Mouse (Mus musculus) MEL (cell line): ENCODE measurements at regions not wholly inside any gene's neighbourhood (a gene's known extent, or its start where the extent isn't known, plus 50 kb on each side); places are given as distances from the start of the nearest gene placed in this dataset.

Experiments used
- DNase-seq: peaks from one replicate; pipeline ENCODE4 v3.0.0; 2011; ENCODE audit warnings: low read depth, low spot score
- H3K27ac ChIP-seq: 2 replicates; pipeline ENCODE4 v1.5.1; 2012; ENCODE audit warnings: low read depth, mild to moderate bottlenecking, control low read depth, low read length, moderate library complexity; ENCODE audit not compliant: control insufficient read depth
- H3K27me3 ChIP-seq, 2 experiments: fragments of 150-350 bp in 1 of 2; sonication (generic) in 1 of 2; 2 replicates each; pipeline ENCODE4 v1.6.1; 2012; ENCODE audit warnings: low read length in 2 of 2, mild to moderate bottlenecking in 2 of 2, improper control_type of control experiment in 1 of 2, moderate library complexity in 1 of 2; ENCODE audit not compliant: insufficient read depth in 2 of 2, control insufficient read depth in 1 of 2
- H3K36me3 ChIP-seq, 2 experiments: 2 replicates each; pipeline ENCODE4 v1.6.1; 2012 to 2014; ENCODE audit warnings: low read length in 2 of 2, improper control_type of control experiment in 1 of 2, inconsistent platforms in 1 of 2, mild to moderate bottlenecking in 1 of 2; ENCODE audit not compliant: insufficient read depth in 2 of 2, control insufficient read depth in 1 of 2
- H3K4me1 ChIP-seq, 2 experiments: fragments of 150-350 bp in 1 of 2; sonication (generic) in 1 of 2; 2 replicates each; pipeline ENCODE4 v1.6.1; 2012; ENCODE audit warnings: low read length in 2 of 2, improper control_type of control experiment in 1 of 2, mild to moderate bottlenecking in 1 of 2; ENCODE audit not compliant: insufficient read depth in 2 of 2, control insufficient read depth in 1 of 2
- H3K4me3 ChIP-seq, 2 experiments: fragments of 150-350 bp in 1 of 2; sonication (generic) in 1 of 2; 2 replicates each; pipeline ENCODE4 v1.5.1; 2012; ENCODE audit warnings: low read depth in 2 of 2, low read length in 2 of 2, mild to moderate bottlenecking in 2 of 2, moderate library complexity in 2 of 2, control low read depth in 1 of 2, improper control_type of control experiment in 1 of 2; ENCODE audit not compliant: control insufficient read depth in 1 of 2, insufficient read depth in 1 of 2
- H3K79me2 ChIP-seq: 2 replicates; pipeline ENCODE4 v1.6.1; 2012; ENCODE audit warnings: mild to moderate bottlenecking, low read length, moderate library complexity; ENCODE audit not compliant: control insufficient read depth, poor library complexity, insufficient read depth
- H3K9ac ChIP-seq: 2 replicates; pipeline ENCODE4 v1.6.1; 2012; ENCODE audit warnings: low read depth, mild to moderate bottlenecking, control low read depth, low read length, moderate library complexity; ENCODE audit not compliant: control insufficient read depth, poor library complexity, severe bottlenecking
- H3K9me3 ChIP-seq: fragments of 150-350 bp; sonication (generic); replicated peaks from 2 replicates; pipeline ENCODE4 v1.6.1; 2012; ENCODE audit warnings: mild to moderate bottlenecking, low read length, improper control_type of control experiment, moderate library complexity; ENCODE audit not compliant: insufficient read depth
- BHLHE40 ChIP-seq: IDR thresholded peaks from 2 replicates; pipeline ENCODE4 v1.6.1; 2012; ENCODE audit warnings: low read depth, mild to moderate bottlenecking, inconsistent platforms, low read length, improper control_type of control experiment, borderline replicate concordance
- CTCF ChIP-seq, 3 experiments: IDR thresholded peaks in 2 of 3; conservative IDR thresholded peaks in 1 of 3; 2 replicates each; pipeline ENCODE4 v1.5.1; 2011 to 2012; ENCODE audit warnings: low read length in 3 of 3, low read depth in 2 of 3, mild to moderate bottlenecking in 2 of 3, improper control_type of control experiment in 1 of 3, inconsistent platforms in 1 of 3, mixed read lengths in 1 of 3, moderate library complexity in 1 of 3; ENCODE audit not compliant: control insufficient read depth in 1 of 3, insufficient read depth in 1 of 3, poor library complexity in 1 of 3, severe bottlenecking in 1 of 3
- ELF1 ChIP-seq: IDR thresholded peaks from 2 replicates; pipeline ENCODE4 v1.6.1; 2014; ENCODE audit warnings: low read depth, mild to moderate bottlenecking, inconsistent platforms, low read length, improper control_type of control experiment, moderate library complexity
- HCFC1 ChIP-seq: IDR thresholded peaks from 2 replicates; pipeline ENCODE4 v1.6.1; 2012; ENCODE audit warnings: low read depth, mild to moderate bottlenecking, inconsistent platforms, low read length, improper control_type of control experiment, moderate library complexity
- MAFK ChIP-seq: IDR thresholded peaks from 2 replicates; pipeline ENCODE4 v1.6.1; 2011; ENCODE audit warnings: low read depth, mild to moderate bottlenecking, low read length, improper control_type of control experiment, borderline replicate concordance
- MAX ChIP-seq: IDR thresholded peaks from 2 replicates; pipeline ENCODE4 v1.6.1; 2011; ENCODE audit warnings: low read length, improper control_type of control experiment
- MYB ChIP-seq: IDR thresholded peaks from 2 replicates; pipeline ENCODE4 v1.6.1; 2011; ENCODE audit warnings: mild to moderate bottlenecking, low read depth, low read length, improper control_type of control experiment
- NRF1 ChIP-seq: IDR thresholded peaks from 2 replicates; pipeline ENCODE4 v1.6.1; 2014; ENCODE audit warnings: low read depth, mild to moderate bottlenecking, inconsistent platforms, low read length, improper control_type of control experiment, moderate library complexity; ENCODE audit not compliant: poor library complexity, insufficient read depth, severe bottlenecking
- POLR2A ChIP-seq, 2 experiments: IDR thresholded peaks; 2 replicates each; pipeline ENCODE4 v1.6.1; 2011 to 2012; ENCODE audit warnings: low read length in 2 of 2, mild to moderate bottlenecking in 2 of 2, control low read depth in 1 of 2, improper control_type of control experiment in 1 of 2, low read depth in 1 of 2, moderate library complexity in 1 of 2; ENCODE audit not compliant: control insufficient read depth in 1 of 2, insufficient read depth in 1 of 2, poor library complexity in 1 of 2
- POLR2AphosphoS2 ChIP-seq: IDR thresholded peaks from 2 replicates; pipeline ENCODE4 v1.6.1; 2011; ENCODE audit warnings: low read length, improper control_type of control experiment
- POLR2AphosphoS5 ChIP-seq: IDR thresholded peaks from 2 replicates; pipeline ENCODE4 v1.6.1; 2012; ENCODE audit warnings: low read depth, borderline replicate concordance, mild to moderate bottlenecking, inconsistent platforms, low read length, moderate library complexity, mixed read lengths
- USF1 ChIP-seq: IDR thresholded peaks from 2 replicates; pipeline ENCODE4 v1.6.1; 2014; ENCODE audit warnings: low read depth, mild to moderate bottlenecking, inconsistent platforms, low read length, improper control_type of control experiment, moderate library complexity
- USF2 ChIP-seq, 2 experiments: IDR thresholded peaks; 2 replicates each; pipeline ENCODE4 v1.6.1; 2011 to 2012; ENCODE audit warnings: improper control_type of control experiment in 2 of 2, low read length in 2 of 2, borderline replicate concordance in 1 of 2, inconsistent platforms in 1 of 2, low read depth in 1 of 2, mild to moderate bottlenecking in 1 of 2; ENCODE audit not compliant: insufficient read depth in 1 of 2
- ZC3H11A ChIP-seq: IDR thresholded peaks from 2 replicates; pipeline ENCODE4 v1.6.1; 2012; ENCODE audit warnings: low read depth, mild to moderate bottlenecking, inconsistent platforms, low read length, improper control_type of control experiment
- ZMIZ1 ChIP-seq: IDR thresholded peaks from 2 replicates; pipeline ENCODE4 v1.6.1; 2012; ENCODE audit warnings: low read depth, mild to moderate bottlenecking, inconsistent platforms, low read length, improper control_type of control experiment, moderate library complexity

GRCm38 (mm10) chr2:48322278-48322677, 491.6 kb upstream of the Acvr2a start:
- DNase-seq: no peak
- Histone ChIP-seq H3K9me3 (no peaks in the 10 kb centered on the region), H3K4me3 (no peak overlapping the region)

GRCm38 (mm10) chr2:48328204-48328603, 485.7 kb upstream of the Acvr2a start:
- H3K36me3 ChIP-seq: no peaks in the 10 kb centered on the region
- no peak overlapping the region for H3K27ac ChIP-seq
- no peaks in the 10 kb centered on the region; a peak in 1 of 4 replicates for H3K4me1 ChIP-seq
- H3K9ac ChIP-seq: no peak overlapping the region
- no peaks in the 10 kb centered on the region for H3K9me3 ChIP-seq
- DNase-seq: no peak
- H3K79me2 ChIP-seq: no peaks in the 10 kb centered on the region
- TF ChIP-seq ZC3H11A (no peak), BHLHE40 (no peak), USF2 (IDR thresholded peaks at IDR 0.05; ENCODE audit: borderline replicate concordance in 1 of 2, insufficient read depth in 1 of 2, low read depth in 1 of 2, low read length in 2 of 2) (no peak), POLR2AphosphoS5 (no peak), ELF1 (no peak), POLR2AphosphoS2 (no peak), MYB (no peak), POLR2A (IDR thresholded peaks at IDR 0.05; ENCODE audit: control insufficient read depth in 1 of 2, insufficient read depth in 1 of 2, low read depth in 1 of 2, low read length in 2 of 2, poor library complexity in 1 of 2) (no peak), HCFC1 (no peak), ZMIZ1 (no peak), MAFK (no peak)
- TF ChIP-seq, all 39 proteins: peak for 0
- Histone ChIP-seq H3K27me3 (no peaks in the 10 kb centered on the region), H3K4me3 (no peak overlapping the region)

More at GRCm38 (mm10) chr2:48322278-48322677, 491.6 kb upstream of the Acvr2a start:
- Histone ChIP-seq H3K4me1 (no peaks in the 10 kb centered on the region), H3K9ac (no peak overlapping the region), H3K79me2 (no peaks in the 10 kb centered on the region), H3K36me3 (no peaks in the 10 kb centered on the region), H3K27ac (no peak overlapping the region), H3K27me3 (no peaks in the 10 kb centered on the region)
- TF ChIP-seq USF1 (no peak), CTCF (IDR thresholded peaks at IDR 0.05 in 2 of 3, conservative IDR thresholded peaks at IDR 0.05 in 1 of 3; ENCODE audit: control insufficient read depth in 1 of 3, insufficient read depth in 1 of 3, low read depth in 2 of 3, low read length in 3 of 3, poor library complexity in 1 of 3, severe bottlenecking in 1 of 3) (no peak), POLR2AphosphoS5 (no peak), ZMIZ1 (no peak), NRF1 (no peak), MAX (no peak), ELF1 (no peak)
